Mouse (Mus musculus): Measurements from ENCODE around the gene Cdh22. TPM values are rescaled to one million over a fixed set of nuclear protein-coding genes. Genes with fewer than 3 reads are reported as not detected.

Cdh22 gene
- total RNA-seq, 2 experiments from 2014 or later: 0.52 to 1.0 TPM

- DNase-seq: no peak
Observed at GRCm38 (mm10) chr2:165080657-165081056, 154.0 kb downstream of the Cdh22 start.

DNA sequence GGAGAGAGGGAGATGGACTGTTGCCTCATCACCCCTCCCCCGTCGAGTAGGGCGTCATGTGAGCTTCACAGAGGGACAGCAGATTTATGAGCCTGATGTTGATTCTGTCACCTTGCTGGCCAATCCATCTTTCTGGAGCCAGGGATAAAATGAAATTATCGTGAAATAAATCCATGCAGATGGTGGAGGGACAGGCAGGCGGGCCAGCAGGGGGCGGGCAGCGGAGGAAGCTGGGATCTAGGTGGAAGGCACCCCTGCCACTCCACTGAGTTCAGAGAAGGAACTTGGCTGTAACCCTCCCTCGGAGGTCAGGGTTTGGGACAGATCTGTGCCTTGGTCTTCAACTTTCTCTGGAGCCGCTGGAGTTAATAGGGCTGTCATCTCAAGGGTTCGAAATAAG lies 156.0 kb downstream of the Cdh22 start:
- no peak for DNase-seq

DNA sequence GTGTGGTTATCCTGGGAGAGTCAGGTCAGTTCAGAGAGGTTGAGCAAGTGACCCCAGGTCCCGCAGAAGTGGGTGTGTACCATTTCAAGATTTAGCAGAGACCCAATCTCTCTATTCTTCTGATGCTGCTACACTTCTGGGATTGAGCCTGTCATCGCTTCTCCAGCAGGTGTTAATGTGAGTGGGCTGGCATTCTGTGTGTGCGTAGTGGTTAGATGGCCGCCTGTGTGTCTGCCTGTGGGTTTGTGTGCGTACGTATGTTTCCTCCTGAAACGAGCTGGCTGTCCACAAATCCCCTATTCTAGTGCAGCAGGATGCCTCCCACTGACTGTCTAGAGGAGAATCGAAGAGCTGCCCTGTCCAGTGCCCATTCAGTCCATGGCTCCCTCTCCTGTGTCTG lies 156.6 kb downstream of the Cdh22 start:
- DNase-seq: no peak

GRCm38 (mm10) chr2:165077055-165077454 lies 157.6 kb downstream of the Cdh22 start:
- DNase-seq: no peak

GRCm38 (mm10) chr2:165074937-165075336 lies 159.7 kb downstream of the Cdh22 start:
- DNase-seq: peak; percentile 80 to 88

- DNase-seq: peak; percentile 78 to 85
Observed at GRCm38 (mm10) chr2:165074081-165074884, 160.4 kb downstream of the Cdh22 start.

DNA sequence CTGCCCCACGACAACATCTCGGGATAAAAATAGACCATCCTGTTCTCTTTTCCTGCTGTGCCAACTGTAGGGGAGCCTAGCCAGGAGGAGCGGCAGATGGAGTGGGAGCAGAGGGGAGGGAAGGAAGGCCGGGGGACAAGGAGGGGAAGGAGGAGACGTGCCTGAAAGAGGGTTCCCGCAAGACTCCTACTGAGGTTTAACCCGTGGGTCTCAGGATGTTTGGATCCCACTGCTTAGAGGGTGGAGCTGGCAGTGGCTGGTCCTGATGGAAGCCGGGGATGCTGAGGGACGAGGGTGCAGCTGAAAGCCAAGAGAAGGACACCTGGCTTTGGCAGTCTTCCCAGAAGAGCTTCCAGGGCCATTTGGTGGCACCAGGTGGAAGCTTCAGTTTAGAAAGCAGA lies 161.3 kb downstream of the Cdh22 start:
- DNase-seq: peak in 1 of 2 experiments; percentile 23

DNA sequence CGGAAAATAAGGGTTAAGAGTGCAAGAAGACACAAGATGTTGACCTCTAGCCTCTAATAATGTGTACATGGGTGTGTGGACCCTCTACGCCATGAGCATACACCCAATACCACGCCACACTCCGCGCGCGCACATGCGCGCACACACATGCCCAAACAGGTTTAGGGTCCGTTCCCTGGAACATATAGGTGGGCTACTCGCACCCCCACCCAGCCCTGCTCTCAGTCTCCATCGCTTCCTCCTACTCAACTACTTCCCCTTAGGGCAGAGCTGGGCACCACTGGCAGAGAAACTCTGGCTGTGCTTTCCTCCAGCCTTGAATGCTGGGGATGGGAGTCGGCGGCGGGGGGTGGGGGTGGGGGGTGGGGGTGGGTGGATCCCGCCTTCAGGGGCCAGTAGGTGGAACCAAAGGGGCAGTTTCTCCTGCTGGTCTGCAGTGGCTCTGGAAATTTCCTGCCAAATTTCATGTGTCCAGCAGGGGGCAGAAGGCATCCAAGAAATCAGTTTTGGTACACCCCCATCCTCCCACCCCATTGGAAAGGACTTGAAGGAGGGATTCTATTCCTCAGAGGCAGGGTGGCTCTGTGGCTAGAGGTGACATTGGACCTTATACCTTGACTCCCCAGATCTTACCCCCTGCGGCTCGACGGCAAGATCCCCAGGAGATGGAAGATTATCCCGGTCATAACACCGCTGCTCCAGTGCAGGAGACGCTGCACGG lies 164.4 kb downstream of the Cdh22 start:
- peak; percentile 52 to 82 for DNase-seq

DNA sequence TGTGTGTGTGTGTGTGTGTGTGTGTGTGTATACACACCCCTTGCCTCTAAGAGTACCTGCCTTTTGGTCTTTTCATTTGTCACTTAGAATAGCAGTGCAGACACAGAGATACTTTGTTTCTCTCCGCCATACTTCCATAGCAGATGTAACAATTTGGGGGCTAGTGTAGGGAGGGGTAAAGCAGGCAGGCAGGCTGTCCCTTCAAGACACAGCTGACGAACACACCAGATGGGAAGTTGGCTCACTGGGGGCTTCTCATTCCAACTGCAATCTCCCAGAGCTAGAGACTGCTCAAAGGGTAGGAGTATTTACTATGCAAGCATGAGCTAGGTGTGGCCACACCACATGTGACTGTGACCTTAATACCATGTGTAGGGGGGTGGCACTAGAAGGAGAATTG lies 165.8 kb downstream of the Cdh22 start:
- no peak for DNase-seq

- no peak for DNase-seq
Observed at GRCm38 (mm10) chr2:165064489-165064888, 170.2 kb downstream of the Cdh22 start.

- peak; percentile 29 to 37 for DNase-seq
Observed at GRCm38 (mm10) chr2:165061638-165062433, 172.8 kb downstream of the Cdh22 start.

Other genes starting within 250 kb of the Cdh22 start
- gene Ncoa5, start 200.0 kb downstream of the Cdh22 start, total RNA-seq (2021): 10 to 100 TPM; 17.7 to 19.9 TPM
- gene Cd40, start 179.2 kb downstream of the Cdh22 start, total RNA-seq (2021): 1 to 10 TPM; 1.6 to 2.3 TPM
- gene 1700025C18Rik, start 144.1 kb downstream of the Cdh22 start, total RNA-seq (2021): not detected
- 10 to 100 TPM; 16.3 to 18.0 TPM for gene Slc35c2, start 53.0 kb upstream of the Cdh22 start, total RNA-seq (2021)
- gene Elmo2, start 91.6 kb upstream of the Cdh22 start, total RNA-seq (2021): 10 to 100 TPM; 14.8 to 21.1 TPM
- gene Zfp663, start 133.9 kb upstream of the Cdh22 start, total RNA-seq (2021): not detected
- gene Zfp334, start 153.4 kb upstream of the Cdh22 start, total RNA-seq (2021): 1 to 10 TPM; 2.3 to 2.5 TPM
- gene Ocstamp, start 165.6 kb upstream of the Cdh22 start, total RNA-seq (2021): not detected
- under 1 TPM; 0.25 to 0.31 TPM for gene Slc13a3, start 238.4 kb upstream of the Cdh22 start, total RNA-seq (2021)

All from heart, adult 18-20 months (tissue).